Mouse (Mus musculus): Measurements from ENCODE around the gene Zfp1.

GRCm38 (mm10) chr8:111690960-111691445 is 47.8 kb downstream of the Zfp1 start, which contains the start of gene Ctrb1:
- no peak for TF ChIP-seq CTCF (IDR thresholded peaks at IDR 0.05; ENCODE audit: low read depth)
- TF ChIP-seq EP300 (IDR thresholded peaks at IDR 0.05; ENCODE audit: low read depth): no peak

All from heart, postnatal 0 days (tissue).